Mouse (Mus musculus) stomach, postnatal 0 days (tissue): ENCODE results near the gene 2300009A05Rik. TPM values are rescaled to one million over a fixed set of nuclear protein-coding genes. Genes with fewer than 3 reads are reported as not detected.
A peak's percentile ranks its signal among the peaks of the same experiment; 100 is the strongest.

Experiments
- ATAC-seq: fragments of 200-750 bp; cut with Nextera tagmentation; 2 replicates; pipeline ENCODE4 v1.8.0; 2017; ENCODE audit not compliant: low FRiP score, low TSS enrichment
- DNase-seq: peaks from one replicate; pipeline ENCODE4 v3.0.0-alpha.2; 2016; ENCODE audit warnings: low spot score
- H3K27ac ChIP-seq: fragments of 300-500 bp; sonication (generic); replicated peaks from 2 replicates; pipeline ENCODE4 v1.5.1; 2014; ENCODE audit warnings: mild to moderate bottlenecking, control low read depth
- H3K27me3 ChIP-seq: fragments of 300-500 bp; sonication (generic); 2 replicates; pipeline ENCODE4 v1.6.1; 2014; ENCODE audit warnings: low read length; ENCODE audit not compliant: control insufficient read depth, insufficient read depth
- H3K36me3 ChIP-seq: fragments of 300-500 bp; sonication (generic); 2 replicates; pipeline ENCODE4 v1.6.1; 2014; ENCODE audit warnings: low read length, mixed read lengths; ENCODE audit not compliant: control insufficient read depth, insufficient read depth
- H3K4me1 ChIP-seq: fragments of 300-500 bp; sonication (generic); replicated peaks from 2 replicates; pipeline ENCODE4 v1.6.1; 2014; ENCODE audit warnings: antibody characterized with exemption; ENCODE audit not compliant: control insufficient read depth, insufficient read depth
- H3K4me2 ChIP-seq: fragments of 300-500 bp; sonication (generic); replicated peaks from 2 replicates; pipeline ENCODE4 v1.6.1; 2014; ENCODE audit warnings: low read depth, mild to moderate bottlenecking, control low read depth, moderate library complexity
- H3K4me3 ChIP-seq: fragments of 300-500 bp; sonication (generic); 2 replicates; pipeline ENCODE4 v1.5.1; 2014; ENCODE audit warnings: low read depth, low read length, control low read depth
- H3K9ac ChIP-seq: fragments of 300-500 bp; sonication (generic); 2 replicates; pipeline ENCODE4 v1.6.1; 2014; ENCODE audit warnings: mild to moderate bottlenecking, low read length, control low read depth, mixed read lengths
- H3K9me3 ChIP-seq: fragments of 300-500 bp; sonication (generic); 2 replicates; pipeline ENCODE4 v1.6.1; 2016; ENCODE audit warnings: low read length; ENCODE audit not compliant: control insufficient read depth
- CTCF ChIP-seq: IDR thresholded peaks from 2 replicates; pipeline ENCODE4 v1.5.1; 2016; ENCODE audit warnings: antibody characterized with exemption, low read depth, mild to moderate bottlenecking, moderate library complexity
- EP300 ChIP-seq: optimal IDR thresholded peaks from 2 replicates; pipeline ENCODE3; 2016; ENCODE audit warnings: antibody characterized with exemption
- WGBS: fragments of 180-500 bp; shearing (Covaris S2); extraction: QIAGEN DNeasy Blood & Tissue Kit; methylation state at CpG from one replicate; pipeline ENCODE4 v1.1.7; 2014; 5-methylcytosine and 5-hydroxymethylcytosine counted together
- polyA plus RNA-seq: library from polyadenylated mRNA; unstranded; fragments of >200 nt; fragmentation: Nextera tagmentation; extraction: Ambion mirVana; gene quantifications from 2 replicates; pipeline ENCODE4 v1.2.1, GENCODE M21; 2015

Gene 2300009A05Rik
- polyA plus RNA-seq, 1 experiment from 2014 or later: 60.1 TPM

DNA sequence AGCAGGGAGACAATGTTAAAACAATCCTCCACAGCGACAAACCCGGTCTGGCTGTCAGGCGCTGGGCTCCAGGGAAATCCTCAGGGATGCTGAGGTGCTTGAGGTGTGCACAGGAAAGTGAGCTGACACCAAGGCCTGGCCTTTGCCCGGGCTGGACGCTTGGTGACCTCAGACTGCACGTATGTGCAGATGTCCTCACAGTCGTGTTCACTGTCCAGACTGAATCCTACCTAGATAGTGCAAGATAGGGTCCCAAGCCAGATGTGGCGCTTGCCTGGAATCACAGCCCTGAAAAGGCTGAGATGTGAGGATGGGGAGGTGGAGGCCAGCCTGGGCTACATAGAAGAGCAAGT is 393 bp upstream of the 2300009A05Rik start:
- WGBS: 5% methylated on average over 8 of the region's 8 CpGs
- peak overlapping the region; percentile 79 for H3K4me3 ChIP-seq
- 0 out of 2 replicates have a peak, but pooled peaks cover 3% of the 10 kb centered on the region for H3K4me1 ChIP-seq
- peak overlapping the region; percentile 80 for H3K9ac ChIP-seq
- H3K36me3 ChIP-seq: no peaks in the 10 kb centered on the region; the same call in 1 of the 2 replicates
- H3K4me2 ChIP-seq: peak overlapping the region; percentile 97
- H3K27me3 ChIP-seq: no peaks in the 10 kb centered on the region
- peak overlapping the region; percentile 88; the same call in 1 of the 2 replicates for H3K27ac ChIP-seq
- DNase-seq (no peak), ATAC-seq (peak; percentile 59)
- H3K9me3 ChIP-seq: no peaks in the 10 kb centered on the region
- TF ChIP-seq EP300 (no peak), CTCF (no peak)

GRCm38 (mm10) chr9:63395612-63396011 is 3.4 kb downstream of the 2300009A05Rik start:
- TF ChIP-seq CTCF (no peak), EP300 (no peak)
- Histone ChIP-seq H3K4me3 (no peak overlapping the region), H3K9me3 (no peaks in the 10 kb centered on the region), H3K27me3 (no peaks in the 10 kb centered on the region), H3K9ac (no peak overlapping the region), H3K36me3 (no peaks in the 10 kb centered on the region; the same call in 1 of the 2 replicates), H3K4me1 (0 out of 2 replicates have a peak, but pooled peaks cover 3% of the 10 kb centered on the region), H3K4me2 (no peak overlapping the region), H3K27ac (no peak overlapping the region)
- ATAC-seq (no peak), DNase-seq (no peak)
- WGBS: 85% methylated on average over 7 of the region's 7 CpGs

DNA sequence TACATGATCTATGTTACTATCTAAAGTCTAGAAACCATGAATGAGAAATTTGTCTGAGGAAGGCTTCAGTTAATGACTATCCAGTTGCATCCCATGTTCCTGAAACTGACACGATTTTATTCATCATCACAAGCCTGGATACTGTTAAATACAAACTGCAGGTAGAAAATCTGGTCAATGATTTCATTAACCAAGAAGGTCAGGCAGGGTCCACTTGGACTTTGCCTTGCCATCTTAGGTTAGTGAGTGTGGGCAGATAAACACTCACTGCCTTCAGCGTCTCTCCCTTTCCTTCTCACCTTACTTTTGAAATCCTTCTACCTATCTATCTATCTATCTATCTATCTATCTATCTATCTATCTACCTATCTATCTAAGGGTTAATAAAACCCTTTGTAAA is 7.7 kb downstream of the 2300009A05Rik start:
- no peak overlapping the region for H3K27ac ChIP-seq
- H3K27me3 ChIP-seq: no peaks in the 10 kb centered on the region
- 72% methylated on average over 2 of the region's 2 CpGs for WGBS
- H3K9me3 ChIP-seq: no peaks in the 10 kb centered on the region
- H3K4me2 ChIP-seq: no peak overlapping the region
- no peak overlapping the region for H3K4me3 ChIP-seq
- DNase-seq: no peak
- no peak for ATAC-seq
- no peak overlapping the region for H3K9ac ChIP-seq
- TF ChIP-seq CTCF (no peak), EP300 (no peak)
- H3K4me1 ChIP-seq: no peaks in the 10 kb centered on the region
- H3K36me3 ChIP-seq: no peaks in the 10 kb centered on the region; the same call in 1 of the 2 replicates

GRCm38 (mm10) chr9:63382761-63383160 is 16.3 kb downstream of the 2300009A05Rik start:
- no peak for DNase-seq
- no peaks in the 10 kb centered on the region for H3K36me3 ChIP-seq
- H3K4me1 ChIP-seq: no peaks in the 10 kb centered on the region
- H3K27ac ChIP-seq: no peak overlapping the region
- H3K9me3 ChIP-seq: no peaks in the 10 kb centered on the region
- H3K27me3 ChIP-seq: no peaks in the 10 kb centered on the region
- H3K9ac ChIP-seq: no peak overlapping the region
- no peak for ATAC-seq
- no peak overlapping the region for H3K4me3 ChIP-seq
- no peak overlapping the region for H3K4me2 ChIP-seq
- TF ChIP-seq EP300 (no peak), CTCF (no peak)
- WGBS: 92% methylated on average over 4 of the region's 4 CpGs

DNA sequence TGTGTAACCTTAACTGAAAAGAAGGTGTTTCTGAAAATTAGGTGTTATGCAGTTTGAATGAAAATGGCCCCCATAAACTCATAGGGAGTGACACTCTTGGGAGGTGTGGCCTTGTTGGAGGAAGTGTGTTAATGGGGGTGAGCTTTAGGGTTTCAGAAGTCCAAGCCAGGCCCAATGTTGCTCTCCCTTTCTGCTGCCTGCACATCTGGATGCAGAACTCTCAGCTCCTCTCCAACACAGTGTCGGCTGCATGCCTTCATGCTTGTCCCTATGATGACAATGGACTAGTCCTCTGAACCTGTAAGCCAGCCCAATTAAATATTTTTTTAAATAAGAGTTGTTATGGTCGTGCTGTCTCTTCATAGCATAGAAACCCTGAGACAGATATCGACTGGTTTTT is 18.7 kb downstream of the 2300009A05Rik start:
- no peak for ATAC-seq
- Histone ChIP-seq H3K27ac (no peak overlapping the region), H3K4me2 (no peak overlapping the region), H3K4me3 (no peak overlapping the region), H3K27me3 (no peaks in the 10 kb centered on the region), H3K9me3 (no peaks in the 10 kb centered on the region), H3K36me3 (no peaks in the 10 kb centered on the region), H3K9ac (no peak overlapping the region), H3K4me1 (peaks cover 3% of the 10 kb centered on the region)
- WGBS: 84% methylated on average over 3 of the region's 3 CpGs
- no peak for DNase-seq
- TF ChIP-seq CTCF (no peak), EP300 (no peak)

GRCm38 (mm10) chr9:63378174-63378573 is 20.9 kb downstream of the 2300009A05Rik start:
- no peak for DNase-seq
- Histone ChIP-seq H3K9ac (peak overlapping the region; percentile 90), H3K36me3 (no peaks in the 10 kb centered on the region), H3K4me1 (peaks cover 3% of the 10 kb centered on the region), H3K4me3 (peak overlapping the region; percentile 82), H3K27ac (no peak overlapping the region), H3K9me3 (no peaks in the 10 kb centered on the region), H3K27me3 (no peaks in the 10 kb centered on the region), H3K4me2 (peak overlapping the region; percentile 84)
- ATAC-seq: no peak
- TF ChIP-seq CTCF (no peak), EP300 (no peak)
- WGBS: 16% methylated on average over 8 of the region's 8 CpGs
